Mouse (Mus musculus): ENCODE measurements around the gene Psrc1. TPM values are rescaled to one million over a fixed set of nuclear protein-coding genes. Genes with fewer than 3 reads are reported as not detected.

Gene Psrc1
- 17.0 and 19.3 TPM in 2 replicates for polyA plus RNA-seq (2014; fragmentation: Nextera tagmentation; extraction: Ambion mirVana)

GRCm38 (mm10) chr3:108383485-108384354 is at the start of gene Psrc1:
Psrc1 (plus strand) TSS chr3:108383839.
- Histone ChIP-seq H3K4me2 (ENCODE audit: low read length) (peak within 1 kb of the TSS; percentile 70), H3K4me3 (ENCODE audit: control insufficient read depth in 1 of 2, insufficient read depth in 1 of 2, low read depth in 1 of 2, low read length in 2 of 2) (peak within 1 kb of the TSS; percentile 69 to 74), H3K9ac (ENCODE audit: low read length) (peak within 1 kb of the TSS; percentile 72), H3K4me1 (ENCODE audit: control insufficient read depth in 2 of 2, insufficient read depth in 2 of 2, low read length in 2 of 2) (peaks cover 13 to 33% of the 10 kb centered on the region in 2 experiments), H3K27ac (replicated peaks in 1 of 2; ENCODE audit: control insufficient read depth in 1 of 2, insufficient read depth in 1 of 2, low read depth in 2 of 2, low read length in 2 of 2) (peak within 1 kb of the TSS in 1 of 2 experiments; percentile 44; a peak in 2 of 4 replicates), H3K9me3 (ENCODE audit: control insufficient read depth, low read length) (no peaks in the 10 kb centered on the region), H3K27me3 (ENCODE audit: control insufficient read depth, insufficient read depth, low read length) (no peaks in the 10 kb centered on the region), H3K36me3 (ENCODE audit: control insufficient read depth, insufficient read depth, low read length) (peaks cover 19% of the 10 kb centered on the region)
- ATAC-seq (ENCODE audit: insufficient number of reproducible peaks, insufficient read depth, low FRiP score, low read depth): peak; percentile 68
- 2% methylated on average over 44 of the region's 44 CpGs for WGBS

- no peak for ATAC-seq (ENCODE audit: insufficient number of reproducible peaks, insufficient read depth, low FRiP score, low read depth)
- no peak overlapping the region for H3K4me3 ChIP-seq (ENCODE audit: control insufficient read depth in 1 of 2, insufficient read depth in 1 of 2, low read depth in 1 of 2, low read length in 2 of 2)
- no peak overlapping the region for H3K27ac ChIP-seq (replicated peaks in 1 of 2; ENCODE audit: control insufficient read depth in 1 of 2, insufficient read depth in 1 of 2, low read depth in 2 of 2, low read length in 2 of 2)
- H3K27me3 ChIP-seq (ENCODE audit: control insufficient read depth, insufficient read depth, low read length): no peaks in the 10 kb centered on the region
- no peak overlapping the region for H3K9ac ChIP-seq (ENCODE audit: low read length)
- no peak overlapping the region for H3K4me2 ChIP-seq (ENCODE audit: low read length)
- H3K36me3 ChIP-seq (ENCODE audit: control insufficient read depth, insufficient read depth, low read length): peaks cover 88% of the 10 kb centered on the region
- 93% methylated on average over 5 of the region's 5 CpGs for WGBS
- H3K9me3 ChIP-seq (ENCODE audit: control insufficient read depth, low read length): no peaks in the 10 kb centered on the region
- no peaks in the 10 kb centered on the region for H3K4me1 ChIP-seq (ENCODE audit: control insufficient read depth in 2 of 2, insufficient read depth in 2 of 2, low read length in 2 of 2)
These were observed 46.8 kb upstream of the Psrc1 start for GRCm38 (mm10) chr3:108336878-108337277.

- Histone ChIP-seq H3K36me3 (ENCODE audit: control insufficient read depth, insufficient read depth, low read length) (peaks cover 80% of the 10 kb centered on the region), H3K27me3 (ENCODE audit: control insufficient read depth, insufficient read depth, low read length) (no peaks in the 10 kb centered on the region), H3K4me1 (ENCODE audit: control insufficient read depth in 2 of 2, insufficient read depth in 2 of 2, low read length in 2 of 2) (no peaks in the 10 kb centered on the region), H3K4me2 (ENCODE audit: low read length) (no peak overlapping the region), H3K27ac (replicated peaks in 1 of 2; ENCODE audit: control insufficient read depth in 1 of 2, insufficient read depth in 1 of 2, low read depth in 2 of 2, low read length in 2 of 2) (no peak overlapping the region), H3K9me3 (ENCODE audit: control insufficient read depth, low read length) (no peaks in the 10 kb centered on the region), H3K9ac (ENCODE audit: low read length) (no peak overlapping the region), H3K4me3 (ENCODE audit: control insufficient read depth in 1 of 2, insufficient read depth in 1 of 2, low read depth in 1 of 2, low read length in 2 of 2) (no peak overlapping the region)
- 69% methylated on average over 2 of the region's 2 CpGs for WGBS
- ATAC-seq (ENCODE audit: insufficient number of reproducible peaks, insufficient read depth, low FRiP score, low read depth): no peak
These were observed 42.6 kb upstream of the Psrc1 start for GRCm38 (mm10) chr3:108341040-108341439.

- no peak overlapping the region for H3K27ac ChIP-seq (replicated peaks in 1 of 2; ENCODE audit: control insufficient read depth in 1 of 2, insufficient read depth in 1 of 2, low read depth in 2 of 2, low read length in 2 of 2)
- no peak overlapping the region for H3K4me2 ChIP-seq (ENCODE audit: low read length)
- no peak overlapping the region for H3K4me3 ChIP-seq (ENCODE audit: control insufficient read depth in 1 of 2, insufficient read depth in 1 of 2, low read depth in 1 of 2, low read length in 2 of 2)
- H3K27me3 ChIP-seq (ENCODE audit: control insufficient read depth, insufficient read depth, low read length): no peaks in the 10 kb centered on the region
- peaks cover 83% of the 10 kb centered on the region for H3K36me3 ChIP-seq (ENCODE audit: control insufficient read depth, insufficient read depth, low read length)
- no peaks in the 10 kb centered on the region for H3K9me3 ChIP-seq (ENCODE audit: control insufficient read depth, low read length)
- H3K9ac ChIP-seq (ENCODE audit: low read length): no peak overlapping the region
- H3K4me1 ChIP-seq (ENCODE audit: control insufficient read depth in 2 of 2, insufficient read depth in 2 of 2, low read length in 2 of 2): no peaks in the 10 kb centered on the region
- 69% methylated on average over 7 of the region's 7 CpGs for WGBS
- ATAC-seq (ENCODE audit: insufficient number of reproducible peaks, insufficient read depth, low FRiP score, low read depth): no peak
These were observed 41.5 kb upstream of the Psrc1 start for GRCm38 (mm10) chr3:108342185-108342584.

GRCm38 (mm10) chr3:108345855-108346254 is 37.8 kb upstream of the Psrc1 start:
- 90% methylated on average over 7 of the region's 7 CpGs for WGBS

GRCm38 (mm10) chr3:108348376-108348775 is 35.3 kb upstream of the Psrc1 start:
- Histone ChIP-seq H3K27me3 (ENCODE audit: control insufficient read depth, insufficient read depth, low read length) (no peaks in the 10 kb centered on the region), H3K4me1 (ENCODE audit: control insufficient read depth in 2 of 2, insufficient read depth in 2 of 2, low read length in 2 of 2) (no peaks in the 10 kb centered on the region), H3K4me2 (ENCODE audit: low read length) (no peak overlapping the region), H3K4me3 (ENCODE audit: control insufficient read depth in 1 of 2, insufficient read depth in 1 of 2, low read depth in 1 of 2, low read length in 2 of 2) (no peak overlapping the region), H3K36me3 (ENCODE audit: control insufficient read depth, insufficient read depth, low read length) (peaks cover 88% of the 10 kb centered on the region), H3K9me3 (ENCODE audit: control insufficient read depth, low read length) (no peaks in the 10 kb centered on the region), H3K27ac (replicated peaks in 1 of 2; ENCODE audit: control insufficient read depth in 1 of 2, insufficient read depth in 1 of 2, low read depth in 2 of 2, low read length in 2 of 2) (no peak overlapping the region), H3K9ac (ENCODE audit: low read length) (no peak overlapping the region)
- ATAC-seq (ENCODE audit: insufficient number of reproducible peaks, insufficient read depth, low FRiP score, low read depth): no peak
- WGBS: 46% methylated on average over 9 of the region's 9 CpGs

More at GRCm38 (mm10) chr3:108345855-108346254, 37.8 kb upstream of the Psrc1 start:
- H3K27ac ChIP-seq (replicated peaks in 1 of 2; ENCODE audit: control insufficient read depth in 1 of 2, insufficient read depth in 1 of 2, low read depth in 2 of 2, low read length in 2 of 2): no peak overlapping the region
- no peak for ATAC-seq (ENCODE audit: insufficient number of reproducible peaks, insufficient read depth, low FRiP score, low read depth)
- H3K4me1 ChIP-seq (ENCODE audit: control insufficient read depth in 2 of 2, insufficient read depth in 2 of 2, low read length in 2 of 2): no peaks in the 10 kb centered on the region
- H3K9ac ChIP-seq (ENCODE audit: low read length): no peak overlapping the region
- no peak overlapping the region for H3K4me2 ChIP-seq (ENCODE audit: low read length)
- H3K36me3 ChIP-seq (ENCODE audit: control insufficient read depth, insufficient read depth, low read length): peaks cover 84% of the 10 kb centered on the region
- no peak overlapping the region for H3K4me3 ChIP-seq (ENCODE audit: control insufficient read depth in 1 of 2, insufficient read depth in 1 of 2, low read depth in 1 of 2, low read length in 2 of 2)
- H3K9me3 ChIP-seq (ENCODE audit: control insufficient read depth, low read length): no peaks in the 10 kb centered on the region
- no peaks in the 10 kb centered on the region for H3K27me3 ChIP-seq (ENCODE audit: control insufficient read depth, insufficient read depth, low read length)

- H3K9me3 ChIP-seq (ENCODE audit: control insufficient read depth, low read length): no peaks in the 10 kb centered on the region
- WGBS: 71% methylated on average over 3 of the region's 3 CpGs
- H3K27me3 ChIP-seq (ENCODE audit: control insufficient read depth, insufficient read depth, low read length): no peaks in the 10 kb centered on the region
- no peak overlapping the region for H3K4me3 ChIP-seq (ENCODE audit: control insufficient read depth in 1 of 2, insufficient read depth in 1 of 2, low read depth in 1 of 2, low read length in 2 of 2)
- peaks cover 82% of the 10 kb centered on the region for H3K36me3 ChIP-seq (ENCODE audit: control insufficient read depth, insufficient read depth, low read length)
- H3K4me1 ChIP-seq (ENCODE audit: control insufficient read depth in 2 of 2, insufficient read depth in 2 of 2, low read length in 2 of 2): peaks cover 0 to under 1% of the 10 kb centered on the region in 2 experiments; a peak in 1 of 4 replicates
- no peak for ATAC-seq (ENCODE audit: insufficient number of reproducible peaks, insufficient read depth, low FRiP score, low read depth)
- no peak overlapping the region for H3K27ac ChIP-seq (replicated peaks in 1 of 2; ENCODE audit: control insufficient read depth in 1 of 2, insufficient read depth in 1 of 2, low read depth in 2 of 2, low read length in 2 of 2)
- H3K9ac ChIP-seq (ENCODE audit: low read length): no peak overlapping the region
- H3K4me2 ChIP-seq (ENCODE audit: low read length): no peak overlapping the region
These were observed 28.4 kb upstream of the Psrc1 start for GRCm38 (mm10) chr3:108355245-108355644.
